Mouse (Mus musculus) olfactory bulb, adult 2 months (tissue): ENCODE data around the gene Xrcc6.

Experiments used
- CTCF ChIP-seq: fragments of 200-500 bp; IDR thresholded peaks from 2 replicates; pipeline ENCODE4 v1.5.1; 2012; ENCODE audit warnings: low read depth, mild to moderate bottlenecking, low read length, moderate library complexity; ENCODE audit not compliant: insufficient read depth
- POLR2A ChIP-seq: fragments of 200-500 bp; IDR thresholded peaks from 2 replicates; pipeline ENCODE4 v1.6.1; 2012; ENCODE audit warnings: mild to moderate bottlenecking, low read depth, low read length, moderate library complexity; ENCODE audit not compliant: insufficient read depth

DNA sequence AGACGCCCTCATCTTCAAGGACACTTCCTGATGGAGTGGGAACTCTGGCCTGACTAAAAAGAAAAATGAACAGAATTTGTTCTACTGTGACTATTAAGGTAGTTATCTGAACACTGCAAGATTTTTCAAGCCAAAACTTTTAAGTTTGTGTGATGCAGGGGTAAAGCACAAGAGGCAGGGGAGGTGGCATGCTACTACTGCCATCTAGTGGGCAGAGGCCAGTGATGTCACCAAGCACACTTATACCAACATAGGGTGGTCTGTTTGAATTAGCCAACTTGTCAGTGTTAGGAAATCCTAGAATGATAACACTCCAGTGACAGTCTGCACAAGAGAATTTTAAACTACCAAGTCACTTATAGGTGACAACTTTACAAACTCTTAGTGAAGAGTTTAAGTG lies 53.0 kb downstream of the Xrcc6 start:
- no peak for TF ChIP-seq POLR2A
- TF ChIP-seq CTCF, result no peak
